Mouse (Mus musculus) CH12.LX (cell line): Measurements from ENCODE around the gene Sept8. TPM values are rescaled to one million over a fixed set of nuclear protein-coding genes. Genes with fewer than 3 reads are reported as not detected.

Experiments
- DNase-seq: peaks from one replicate; pipeline ENCODE4 v3.0.0-alpha.2; 2013; ENCODE audit errors: extremely low read depth
- H3K27ac ChIP-seq: 2 replicates; pipeline ENCODE4 v1.5.1; 2012; ENCODE audit warnings: low read depth, mild to moderate bottlenecking, control low read depth, moderate library complexity; ENCODE audit not compliant: insufficient read depth
- H3K27me3 ChIP-seq: replicated peaks from 2 replicates; pipeline ENCODE3; 2012; ENCODE audit warnings: inconsistent platforms
- H3K36me3 ChIP-seq, 2 experiments: replicated peaks in 1 of 2; 2 replicates each; pipeline versions ENCODE3 to v1.6.1; 2012; ENCODE audit warnings: inconsistent platforms in 1 of 2, low read length in 1 of 2, mild to moderate bottlenecking in 1 of 2, mixed read lengths in 1 of 2, moderate library complexity in 1 of 2; ENCODE audit not compliant: control insufficient read depth in 1 of 2, insufficient read depth in 1 of 2
- H3K4me1 ChIP-seq, 2 experiments: 2 replicates each; pipeline ENCODE4 v1.6.1; 2012; ENCODE audit warnings: inconsistent platforms in 1 of 2, moderate library complexity in 1 of 2; ENCODE audit not compliant: insufficient read depth in 2 of 2, control insufficient read depth in 1 of 2
- H3K4me2 ChIP-seq: 2 replicates; pipeline ENCODE4 v1.6.1; 2012; ENCODE audit warnings: low read depth, mild to moderate bottlenecking, control low read depth; ENCODE audit not compliant: poor library complexity, insufficient read depth, severe bottlenecking
- H3K4me3 ChIP-seq, 3 experiments: fragments of 150-350 bp in 1 of 3; sonication (generic) in 1 of 3; replicated peaks in 1 of 3; 2 replicates each; pipeline versions ENCODE3 to v1.5.1; 2011 to 2012; ENCODE audit warnings: low read depth in 2 of 3, low read length in 2 of 3, mild to moderate bottlenecking in 2 of 3, moderate library complexity in 2 of 3, control low read depth in 1 of 3, improper control_type of control experiment in 1 of 3, inconsistent platforms in 1 of 3, mixed read lengths in 1 of 3; ENCODE audit not compliant: poor library complexity in 1 of 3
- H3K79me2 ChIP-seq: replicated peaks from 2 replicates; pipeline ENCODE4 v1.6.1; 2012; ENCODE audit warnings: mild to moderate bottlenecking, moderate library complexity; ENCODE audit not compliant: control insufficient read depth, poor library complexity, insufficient read depth, severe bottlenecking; ENCODE audit errors: extremely low read depth
- H3K9ac ChIP-seq: 2 replicates; pipeline ENCODE4 v1.6.1; 2012; ENCODE audit warnings: low read depth, mild to moderate bottlenecking, control low read depth, moderate library complexity; ENCODE audit not compliant: insufficient read depth
- H3K9me3 ChIP-seq: replicated peaks from 2 replicates; pipeline ENCODE3; 2012; ENCODE audit warnings: low read length, inconsistent platforms, mixed read lengths
- BHLHE40 ChIP-seq: IDR thresholded peaks from 2 replicates; pipeline ENCODE4 v1.6.1; 2011; ENCODE audit warnings: mild to moderate bottlenecking, low read depth, low read length, improper control_type of control experiment
- CHD1 ChIP-seq: IDR thresholded peaks from 2 replicates; pipeline ENCODE4 v1.6.1; 2012; ENCODE audit warnings: low read depth, low read length, improper control_type of control experiment, inconsistent platforms
- CHD2 ChIP-seq: IDR thresholded peaks from 2 replicates; pipeline ENCODE4 v1.6.1; 2011; ENCODE audit warnings: low read length, improper control_type of control experiment
- CTCF ChIP-seq, 2 experiments: IDR thresholded peaks in 1 of 2; conservative IDR thresholded peaks in 1 of 2; 2 replicates each; pipeline ENCODE4 v1.5.1; 2011 to 2012; ENCODE audit warnings: low read depth in 2 of 2, low read length in 2 of 2, improper control_type of control experiment in 1 of 2, inconsistent platforms in 1 of 2, mild to moderate bottlenecking in 1 of 2, moderate library complexity in 1 of 2
- EP300 ChIP-seq: IDR thresholded peaks from 2 replicates; pipeline ENCODE4 v1.6.1; 2011; ENCODE audit warnings: low read length, improper control_type of control experiment
- GABPA ChIP-seq: IDR thresholded peaks from 2 replicates; pipeline ENCODE4 v1.6.1; 2012; ENCODE audit warnings: low read depth, low read length, improper control_type of control experiment, inconsistent platforms; ENCODE audit not compliant: insufficient replicate concordance
- JUN ChIP-seq: IDR thresholded peaks from 2 replicates; pipeline ENCODE4 v1.6.1; 2011; ENCODE audit warnings: low read depth, mild to moderate bottlenecking, low read length, improper control_type of control experiment, moderate library complexity; ENCODE audit not compliant: insufficient read depth
- KAT2A ChIP-seq: IDR thresholded peaks from 2 replicates; pipeline ENCODE4 v1.6.1; 2012; ENCODE audit warnings: low read length, improper control_type of control experiment, inconsistent platforms; ENCODE audit not compliant: insufficient replicate concordance
- MAFK ChIP-seq: IDR thresholded peaks from 2 replicates; pipeline ENCODE4 v1.6.1; 2011; ENCODE audit warnings: low read length, improper control_type of control experiment; ENCODE audit not compliant: insufficient replicate concordance
- MEF2A ChIP-seq: IDR thresholded peaks from 2 replicates; pipeline ENCODE4 v1.6.1; 2014; ENCODE audit warnings: low read depth, mild to moderate bottlenecking, inconsistent platforms, low read length, improper control_type of control experiment, borderline replicate concordance
- MXI1 ChIP-seq: IDR thresholded peaks from 2 replicates; pipeline ENCODE4 v1.6.1; 2011; ENCODE audit warnings: mild to moderate bottlenecking, low read depth, low read length, improper control_type of control experiment
- MYC ChIP-seq: IDR thresholded peaks from 2 replicates; pipeline ENCODE4 v1.6.1; 2011; ENCODE audit warnings: low read depth, mild to moderate bottlenecking, improper control_type of control experiment, low read length
- POLR2A ChIP-seq: IDR thresholded peaks from 2 replicates; pipeline ENCODE4 v1.6.1; 2011; ENCODE audit warnings: low read depth, mild to moderate bottlenecking, improper control_type of control experiment, low read length
- RAD21 ChIP-seq: IDR thresholded peaks from 2 replicates; pipeline ENCODE4 v1.6.1; 2011; ENCODE audit warnings: low read depth, mild to moderate bottlenecking, low read length, improper control_type of control experiment, moderate library complexity
- SIN3A ChIP-seq: IDR thresholded peaks from 2 replicates; pipeline ENCODE4 v1.6.1; 2012; ENCODE audit warnings: low read length, improper control_type of control experiment, inconsistent platforms
- SMC3 ChIP-seq: IDR thresholded peaks from 2 replicates; pipeline ENCODE4 v1.6.1; 2011; ENCODE audit warnings: low read depth, low read length, improper control_type of control experiment
- UBTF ChIP-seq: IDR thresholded peaks from 2 replicates; pipeline ENCODE4 v1.6.1; 2012; ENCODE audit warnings: low read depth, mild to moderate bottlenecking, inconsistent platforms, low read length, improper control_type of control experiment, moderate library complexity
- ZC3H11A ChIP-seq: IDR thresholded peaks from 2 replicates; pipeline ENCODE4 v1.6.1; 2012; ENCODE audit warnings: low read depth, mild to moderate bottlenecking, inconsistent platforms, low read length, improper control_type of control experiment
- dilution Hi-C: fragments of 300-500 bp; cut with MboI; formaldehyde crosslinking; loops from 2 replicates; pipeline ENCODE4 v1.14.3; 2020; ENCODE audit warnings: low sequenced_read_pairs; ENCODE audit not compliant: extremely low pct_unique_long_range_greater_than_20kb, extremely low pct_ligation_motif_present
- in situ Hi-C: fragments of 300-500 bp; cut with MboI; formaldehyde crosslinking; loops from 3 replicates; pipeline ENCODE4 v1.14.3; 2019; ENCODE audit warnings: low sequenced_read_pairs, low pct_ligation_motif_present, low pct_unique_long_range_greater_than_20kb, mixed read lengths
- polyA plus RNA-seq: library from polyadenylated mRNA; unstranded; fragments of >175 nt; gene quantifications from 2 replicates; pipeline ENCODE4 v1.2.1, GENCODE M21; 2012; ENCODE audit warnings: low read depth; ENCODE audit not compliant: insufficient read length
- total RNA-seq, 2 experiments: library from RNA; depleted of rRNA; stranded (reverse); fragments of 300-350 nt in 1 of 2; fragments of >200 nt in 1 of 2; gene quantifications; 2 replicates each; pipeline ENCODE4 v1.2.3; 2012 to 2014

The Sept8 gene
- total and polyA plus RNA-seq, 3 experiments: 8.5 to 21.9 (median 15.2) TPM

- H3K9me3 ChIP-seq: no peaks in the 10 kb centered on the region
- no peaks in the 10 kb centered on the region for H3K79me2 ChIP-seq
- no peak overlapping the region for H3K9ac ChIP-seq
- H3K36me3 ChIP-seq: no peaks in the 10 kb centered on the region
- no peak overlapping the region for H3K27ac ChIP-seq
- TF ChIP-seq MAFK: no peak
- TF ChIP-seq MYC: no peak
- peak; percentile 65 for TF ChIP-seq RAD21
- no peak for TF ChIP-seq CHD1
- no peak for TF ChIP-seq SIN3A
- TF ChIP-seq UBTF: no peak
- TF ChIP-seq CTCF (conservative IDR thresholded peaks at IDR 0.05 in 1 of 2, IDR thresholded peaks at IDR 0.05 in 1 of 2; ENCODE audit: low read depth in 2 of 2, low read length in 2 of 2): peak in 1 of 2 experiments; percentile 68; a peak in 2 of 4 replicates
- no peak for TF ChIP-seq MXI1
- peak; percentile 75 for TF ChIP-seq SMC3
- no peak for TF ChIP-seq BHLHE40
- no peak for TF ChIP-seq GABPA
- TF ChIP-seq ZC3H11A: peak; percentile 18; the same call in 1 of the 2 replicates
- peak; percentile 67; the same call in 1 of the 2 replicates for TF ChIP-seq MEF2A
- TF ChIP-seq, all 38 proteins: peak for 5
- dilution Hi-C loops (no loop called here), in situ Hi-C loops (no loop called here)
- Histone ChIP-seq H3K4me3 (no peak overlapping the region), H3K4me2 (no peak overlapping the region), H3K27me3 (no peaks in the 10 kb centered on the region), H3K4me1 (peaks cover 23 to 36% of the 10 kb centered on the region in 2 experiments)
- DNase-seq: no peak
Measured at GRCm38 (mm10) chr11:53510351-53510750, 8.7 kb upstream of the Sept8 start.

GRCm38 (mm10) chr11:53516775-53517627 is 2.1 kb upstream of the Sept8 start:
- in situ Hi-C loops (loop anchor here (5.0 kb wide), 1 partner anchor 45 kb away; the partner anchor contains the start of gene Gm9837), dilution Hi-C loops (no loop called here)
- no peak overlapping the region for H3K4me2 ChIP-seq
- no peaks in the 10 kb centered on the region for H3K9me3 ChIP-seq
- H3K9ac ChIP-seq: no peak overlapping the region
- no peaks in the 10 kb centered on the region for H3K36me3 ChIP-seq
- DNase-seq: no peak
- no peak overlapping the region for H3K4me3 ChIP-seq
- H3K27me3 ChIP-seq: peaks cover 20% of the 10 kb centered on the region
- no peak overlapping the region for H3K27ac ChIP-seq
- no peaks in the 10 kb centered on the region for H3K79me2 ChIP-seq
- TF ChIP-seq EP300 (no peak), POLR2A (no peak), CHD2 (no peak), KAT2A (no peak), SIN3A (no peak), JUN (no peak)
- peaks cover 8 to 20% of the 10 kb centered on the region in 2 experiments for H3K4me1 ChIP-seq
